Mouse (Mus musculus): ENCODE data around the gene Ugp2. TPM values are rescaled to one million over a fixed set of nuclear protein-coding genes. Genes with fewer than 3 reads are reported as not detected.
"Not testable (repeated sequence)": the region's sequence is repeated elsewhere in the genome, so short reads cannot be mapped to it uniquely, and the experiment has no call there.

Gene Ugp2
- polyA plus RNA-seq, 1 experiment, result 30.5 TPM

- Histone ChIP-seq H3K27ac (ENCODE audit: control insufficient read depth, insufficient read depth, low read depth, low read length, poor library complexity) (no peak overlapping the region), H3K4me1 (ENCODE audit: control insufficient read depth, insufficient read depth, low read length) (no peaks in the 10 kb centered on the region; the same call in 1 of the 2 replicates), H3K4me3 (replicated peaks; ENCODE audit: control insufficient read depth, low read depth, low read length) (no peak overlapping the region)
- WGBS, result 73% methylated on average over 5 of the region's 5 CpGs
- TF ChIP-seq POLR2A (IDR thresholded peaks at IDR 0.05; ENCODE audit: borderline replicate concordance, control insufficient read depth, low read depth, low read length) (no peak), CTCF (IDR thresholded peaks at IDR 0.05; ENCODE audit: control insufficient read depth, insufficient read depth, low read length) (no peak)
These were observed 75.5 kb downstream of the Ugp2 start for GRCm38 (mm10) chr11:21295486-21295885.

- H3K4me1 ChIP-seq (ENCODE audit: control insufficient read depth, insufficient read depth, low read length); H3K4me3 ChIP-seq (replicated peaks; ENCODE audit: control insufficient read depth, low read depth, low read length); H3K27ac ChIP-seq (ENCODE audit: control insufficient read depth, insufficient read depth, low read depth, low read length, poor library complexity): not testable (repeated sequence)
- WGBS, result 87% methylated on average over 2 of the region's 2 CpGs
These were observed 82.8 kb downstream of the Ugp2 start for GRCm38 (mm10) chr11:21288153-21288552.

GRCm38 (mm10) chr11:21286391-21286790 lies 84.6 kb downstream of the Ugp2 start:
- Histone ChIP-seq H3K4me1 (ENCODE audit: control insufficient read depth, insufficient read depth, low read length) (no peaks in the 10 kb centered on the region), H3K27ac (ENCODE audit: control insufficient read depth, insufficient read depth, low read depth, low read length, poor library complexity) (no peak overlapping the region), H3K4me3 (replicated peaks; ENCODE audit: control insufficient read depth, low read depth, low read length) (no peak overlapping the region)
- TF ChIP-seq POLR2A (IDR thresholded peaks at IDR 0.05; ENCODE audit: borderline replicate concordance, control insufficient read depth, low read depth, low read length) (no peak), CTCF (IDR thresholded peaks at IDR 0.05; ENCODE audit: control insufficient read depth, insufficient read depth, low read length) (no peak)
- 62% methylated on average over 3 of the region's 3 CpGs for WGBS

GRCm38 (mm10) chr11:21276151-21276550 lies 94.8 kb downstream of the Ugp2 start:
- no peak overlapping the region for H3K27ac ChIP-seq (ENCODE audit: control insufficient read depth, insufficient read depth, low read depth, low read length, poor library complexity)
- H3K4me1 ChIP-seq (ENCODE audit: control insufficient read depth, insufficient read depth, low read length), result no peaks in the 10 kb centered on the region
- 89% methylated on average over 2 of the region's 2 CpGs for WGBS
- TF ChIP-seq POLR2A (IDR thresholded peaks at IDR 0.05; ENCODE audit: borderline replicate concordance, control insufficient read depth, low read depth, low read length), result no peak
- TF ChIP-seq CTCF (IDR thresholded peaks at IDR 0.05; ENCODE audit: control insufficient read depth, insufficient read depth, low read length), result no peak
- H3K4me3 ChIP-seq (replicated peaks; ENCODE audit: control insufficient read depth, low read depth, low read length), result no peak overlapping the region

Other genes starting within 250 kb of the Ugp2 start
- 15.8 and 19.5 TPM in 2 replicates for gene Vps54, start 131.9 kb downstream of the Ugp2 start, polyA plus RNA-seq (2011; ENCODE audit: insufficient read depth, insufficient read length, low replicate concordance, missing spikeins)
- gene Wdpcp, start 201.0 kb upstream of the Ugp2 start, polyA plus RNA-seq (2011; ENCODE audit: insufficient read depth, insufficient read length, low replicate concordance, missing spikeins), result 1.4 and 1.6 TPM in 2 replicates
- gene Mdh1, start 201.2 kb upstream of the Ugp2 start, polyA plus RNA-seq (2011; ENCODE audit: insufficient read depth, insufficient read length, low replicate concordance, missing spikeins), result 27.2 and 70.4 TPM in 2 replicates